Mouse (Mus musculus) B cell, adult 2 months (primary cell): ENCODE measurements at regions not wholly inside any gene's neighbourhood (a gene's known extent, or its start where the extent isn't known, plus 50 kb on each side); places are given as distances from the start of the nearest gene placed in this dataset.

ENCODE experiments used
- DNase-seq, 2 experiments: peaks; one replicate each; pipeline ENCODE4 v3.0.0; 2022

- no peak for DNase-seq
Observed at GRCm38 (mm10) chr16:50095858-50096551, 295.7 kb downstream of the Cd47 start.

DNA sequence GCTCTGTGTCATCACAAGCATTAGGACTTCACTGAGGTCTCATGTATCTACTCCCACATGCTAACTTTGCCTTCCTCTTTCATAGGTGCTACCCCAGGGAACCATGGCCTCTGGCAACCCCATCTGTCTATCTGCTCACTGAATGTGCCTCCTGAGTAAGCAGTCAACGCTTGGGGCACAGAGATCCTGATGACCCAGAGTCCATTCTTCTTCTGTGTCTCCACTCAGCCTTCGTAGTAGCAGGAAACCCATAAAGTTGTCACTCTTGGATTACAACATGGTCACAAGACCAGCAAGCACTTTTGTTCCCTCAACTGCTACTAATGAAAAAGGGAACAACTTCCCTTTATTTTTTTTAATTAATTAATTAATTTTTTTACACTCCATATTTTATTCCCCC is 296.2 kb downstream of the Cd47 start:
- DNase-seq = no peak

- DNase-seq = no peak
Observed at GRCm38 (mm10) chr16:50103340-50103739, 303.0 kb downstream of the Cd47 start.

GRCm38 (mm10) chr16:50118150-50118549 is 314.0 kb downstream of the Bbx start:
- DNase-seq = peak; percentile 61 to 63

GRCm38 (mm10) chr16:50122460-50122859 is 309.7 kb downstream of the Bbx start:
- no peak for DNase-seq

GRCm38 (mm10) chr16:50124646-50125045 is 307.5 kb downstream of the Bbx start:
- DNase-seq = no peak

DNA sequence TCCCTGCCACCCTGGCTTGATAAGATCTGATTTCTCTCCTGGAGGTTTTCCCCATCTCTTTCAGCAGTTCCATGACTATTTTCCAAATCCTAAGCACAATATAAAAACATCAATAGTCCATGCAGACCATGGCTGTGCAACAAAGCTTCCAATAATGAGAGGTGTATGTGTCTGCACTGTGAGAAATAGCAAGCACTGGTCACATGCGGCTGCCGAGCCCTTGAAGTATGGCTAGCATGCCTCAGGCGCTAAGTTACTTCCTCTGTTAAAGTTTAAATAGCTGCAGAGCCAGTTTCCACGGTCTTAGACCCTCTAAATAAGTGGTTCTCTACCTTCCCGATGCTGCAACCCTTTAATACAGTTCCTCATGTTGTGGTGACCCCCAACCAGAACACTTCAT is 306.6 kb downstream of the Bbx start:
- no peak for DNase-seq

DNA sequence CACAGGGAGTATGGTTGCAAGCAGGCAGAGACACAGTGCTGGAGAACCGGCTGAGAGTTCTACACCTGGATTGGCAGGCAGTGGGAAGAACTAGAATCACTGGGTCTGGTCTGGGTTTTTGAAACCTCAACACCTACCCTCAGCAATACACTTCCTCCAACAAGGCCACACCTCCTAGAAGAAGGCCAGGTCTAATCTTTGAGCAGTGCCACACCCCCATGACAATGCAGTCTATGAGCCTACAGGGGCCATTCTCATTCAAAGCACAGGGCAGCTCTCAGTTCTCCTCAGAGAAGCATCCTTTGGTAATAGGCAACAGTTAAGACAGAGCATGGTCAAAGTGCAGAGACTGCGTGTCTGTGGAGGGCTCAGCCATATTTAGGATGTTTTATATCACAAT is 300.8 kb downstream of the Bbx start:
- no peak for DNase-seq
